Mouse (Mus musculus): ENCODE results near the gene Acot11.
"Not testable (repeated sequence)": the region's sequence is repeated elsewhere in the genome, so short reads cannot be mapped to it uniquely, and the experiment has no call there.

The Acot11 gene

GRCm38 (mm10) chr4:106811162-106811561, 6.4 kb upstream of the Acot11 start:
- DNase-seq (ENCODE audit: low read depth, low spot score): no peak

- no peak for DNase-seq (ENCODE audit: low read depth, low spot score)
Observed at GRCm38 (mm10) chr4:106810039-106810438, 5.2 kb upstream of the Acot11 start.

- no peak for DNase-seq (ENCODE audit: low read depth, low spot score)
Observed at GRCm38 (mm10) chr4:106807287-106807686, 2.5 kb upstream of the Acot11 start.

- DNase-seq (ENCODE audit: low read depth, low spot score): no peak
Observed at GRCm38 (mm10) chr4:106805890-106806289, 1.1 kb upstream of the Acot11 start.

GRCm38 (mm10) chr4:106804201-106804909, 443 bp downstream of the Acot11 start:
- peak; percentile 87 for DNase-seq (ENCODE audit: low read depth, low spot score)

GRCm38 (mm10) chr4:106803781-106804180, 1.0 kb downstream of the Acot11 start:
- DNase-seq (ENCODE audit: low read depth, low spot score): peak; percentile 71

GRCm38 (mm10) chr4:106799772-106800336, 4.9 kb downstream of the Acot11 start:
- peak; percentile 42 for DNase-seq (ENCODE audit: low read depth, low spot score)

- DNase-seq (ENCODE audit: low read depth, low spot score): no peak
Observed at GRCm38 (mm10) chr4:106798908-106799546, 5.8 kb downstream of the Acot11 start.

GRCm38 (mm10) chr4:106795289-106795688, 9.5 kb downstream of the Acot11 start:
- peak; percentile 52 for DNase-seq (ENCODE audit: low read depth, low spot score)

GRCm38 (mm10) chr4:106794247-106794646, 10.6 kb downstream of the Acot11 start:
- peak; percentile 94 for DNase-seq (ENCODE audit: low read depth, low spot score)

- DNase-seq (ENCODE audit: low read depth, low spot score): not testable (repeated sequence)
Observed at GRCm38 (mm10) chr4:106793826-106794225, 11.0 kb downstream of the Acot11 start.

- DNase-seq (ENCODE audit: low read depth, low spot score): no peak
Observed at GRCm38 (mm10) chr4:106792276-106792675, 12.5 kb downstream of the Acot11 start.

- no peak for DNase-seq (ENCODE audit: low read depth, low spot score)
Observed at GRCm38 (mm10) chr4:106790938-106791337, 13.9 kb downstream of the Acot11 start.

- DNase-seq (ENCODE audit: low read depth, low spot score): not testable (repeated sequence)
Observed at GRCm38 (mm10) chr4:106790218-106790617, 14.6 kb downstream of the Acot11 start.

GRCm38 (mm10) chr4:106789705-106790104, 15.1 kb downstream of the Acot11 start:
- no peak for DNase-seq (ENCODE audit: low read depth, low spot score)

GRCm38 (mm10) chr4:106788627-106789026, 16.2 kb downstream of the Acot11 start:
- no peak for DNase-seq (ENCODE audit: low read depth, low spot score)

GRCm38 (mm10) chr4:106787830-106788229, 17.0 kb downstream of the Acot11 start:
- peak; percentile 88 for DNase-seq (ENCODE audit: low read depth, low spot score)

- no peak for DNase-seq (ENCODE audit: low read depth, low spot score)
Observed at GRCm38 (mm10) chr4:106785753-106786540, 18.9 kb downstream of the Acot11 start.

- DNase-seq (ENCODE audit: low read depth, low spot score): no peak
Observed at GRCm38 (mm10) chr4:106785345-106785744, 19.5 kb downstream of the Acot11 start.

GRCm38 (mm10) chr4:106784806-106785205, 20.0 kb downstream of the Acot11 start:
- no peak for DNase-seq (ENCODE audit: low read depth, low spot score)

- DNase-seq (ENCODE audit: low read depth, low spot score): no peak
Observed at GRCm38 (mm10) chr4:106783137-106783536, 21.7 kb downstream of the Acot11 start.

- DNase-seq (ENCODE audit: low read depth, low spot score): no peak
Observed at GRCm38 (mm10) chr4:106780045-106780444, 24.8 kb downstream of the Acot11 start.
